ENCODE assay signal across 8 mouse cellular contexts in the genomic region with DNA sequence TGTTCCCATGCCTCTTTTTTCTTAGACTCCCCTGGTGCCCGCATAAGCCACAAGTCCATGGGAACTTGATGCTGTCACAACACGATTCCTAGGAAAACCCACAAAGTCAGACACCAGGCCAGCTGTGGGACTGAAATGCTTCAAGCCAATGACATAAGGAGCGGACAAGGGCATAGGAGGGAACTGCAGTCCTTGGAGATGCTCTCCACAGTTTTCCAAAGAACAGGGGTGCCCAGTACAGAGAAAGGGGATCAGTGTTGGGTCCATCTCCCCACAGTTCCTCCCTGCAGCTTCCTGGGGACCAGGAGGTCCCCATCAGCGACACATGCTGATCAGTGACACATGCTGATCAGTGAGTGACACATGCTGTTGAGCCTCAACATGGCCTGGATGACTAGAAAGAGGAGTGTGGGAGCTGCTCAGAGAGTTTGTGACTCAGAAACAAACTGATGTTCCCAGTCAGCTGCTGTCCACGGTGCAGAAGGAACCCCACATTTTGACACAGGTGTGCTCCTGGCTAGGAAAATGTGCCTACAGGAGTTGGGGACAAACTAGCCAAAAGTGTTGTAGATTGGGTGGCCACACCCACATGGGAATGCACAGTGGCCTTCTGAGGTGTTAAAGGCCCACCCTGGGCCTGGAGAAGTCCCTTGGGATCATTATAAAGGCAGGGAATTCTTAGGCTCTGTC. TPM values are rescaled to one million over a fixed set of nuclear protein-coding genes. Genes with fewer than 3 reads are reported as not detected.
DNase-seq lines count a peak whose midpoint lies in the region; ATAC-seq and TF ChIP-seq lines count a peak whose summit lies in the region.

No protein-coding gene starts in this region.

- no peak overlapping the region for H3K9ac ChIP-seq in forebrain, embryonic 15.5 days (replicated peaks)

- H3K79me3 ChIP-seq in C2C12 (ENCODE audit: low read depth), result peaks cover 37% of the 10 kb centered on the region

- TF ChIP-seq CTCF in C2C12 (IDR thresholded peaks at IDR 0.05; ENCODE audit: control insufficient read depth, insufficient read depth, insufficient read length), result no peak

- intact Hi-C loops in heart, postnatal 25 days (cut with DNase I), result no loop called here

- ATAC-seq in forebrain, embryonic 15.5 days (replicated peaks), result peak; percentile 27; the same call in 1 of the 2 replicates
- ATAC-seq in granulocyte monocyte progenitor cell, adult 5-6 weeks (replicated peaks; ENCODE audit: poor library complexity, severe bottlenecking), result no peak
- ATAC-seq in megakaryocyte progenitor cell, adult 5-6 weeks (replicated peaks; ENCODE audit: poor library complexity), result no peak

- H3K4me1 ChIP-seq in forebrain, embryonic 15.5 days, result peaks cover 35% of the 10 kb centered on the region

- peaks cover 84% of the 10 kb centered on the region for H3K79me2 ChIP-seq in C2C12 (ENCODE audit: control insufficient read depth, insufficient read depth)

- no peak overlapping the region for H3ac ChIP-seq in C2C12 (ENCODE audit: control insufficient read depth, insufficient read length, low read depth)

- no peak overlapping the region for H3K4me2 ChIP-seq in forebrain, embryonic 15.5 days (replicated peaks)

- H3K27ac ChIP-seq in forebrain, embryonic 15.5 days (replicated peaks), result peak overlapping the region; percentile 64

- no peak overlapping the region for H3K4me3 ChIP-seq in C2C12 (ENCODE audit: insufficient read depth, poor library complexity, severe bottlenecking)
- no peak overlapping the region for H3K4me3 ChIP-seq in forebrain, embryonic 15.5 days

- peaks cover 39% of the 10 kb centered on the region for H3K36me3 ChIP-seq in C2C12 (ENCODE audit: control insufficient read depth, insufficient read depth)
- no peaks in the 10 kb centered on the region for H3K36me3 ChIP-seq in forebrain, embryonic 15.5 days

- peak; percentile 94 for DNase-seq in heart, adult 11 months
- DNase-seq in heart, postnatal 25 days (ENCODE audit: low spot score), result no peak
- peak; percentile 62 for DNase-seq in lung, postnatal 10 days
- no peak for DNase-seq in adrenal gland, postnatal 4 days (ENCODE audit: low spot score in 2 of 2)

- H3K27me3 ChIP-seq in C2C12 (ENCODE audit: control insufficient read depth, insufficient read depth, insufficient read length), result no peaks in the 10 kb centered on the region
- no peaks in the 10 kb centered on the region for H3K27me3 ChIP-seq in forebrain, embryonic 15.5 days

- WGBS in forebrain, embryonic 15.5 days, result 77% methylated on average over 5 of the region's 5 CpGs

- no peaks in the 10 kb centered on the region for H3K9me3 ChIP-seq in forebrain, embryonic 15.5 days

TF ChIP-seq in C2C12, 6 proteins besides CTCF, POLR2A, EP300 and RAD21:
- TF ChIP-seq MYOG (IDR thresholded peaks at IDR 0.05; ENCODE audit: control insufficient read depth, extremely low read depth, insufficient read length), result no peak
- TF ChIP-seq FOSL1 (IDR thresholded peaks at IDR 0.05; ENCODE audit: insufficient read depth, low read length, poor library complexity, severe bottlenecking), result no peak
- peak; percentile 10 for TF ChIP-seq MYOD1 (IDR thresholded peaks at IDR 0.05; ENCODE audit: control insufficient read depth, insufficient read length, low read depth)
- no peak for TF ChIP-seq USF1 (IDR thresholded peaks at IDR 0.05; ENCODE audit: low read depth)
- TF ChIP-seq MAX (IDR thresholded peaks at IDR 0.05), result no peak
- no peak for TF ChIP-seq CEBPB (IDR thresholded peaks at IDR 0.05; ENCODE audit: low read depth)

RNA-seq across cellular contexts. Expression of a gene that starts 52.0 kb away (rescaled TPM):
- total RNA-seq in heart, postnatal 25 days (2021), result 10 to 100 TPM; 14.8 to 19.8 TPM
- 67.0 TPM for polyA plus RNA-seq in C2C12 (2012; fragmentation: generic; extraction: Trizol)
- polyA plus RNA-seq in forebrain, embryonic 15.5 days (2015; fragmentation: Nextera tagmentation; extraction: Ambion mirVana), result 22.1 and 23.4 TPM in 2 replicates
- total RNA-seq in granulocyte monocyte progenitor cell, adult 5-6 weeks (2014; fragmentation: Nextera tagmentation), result 52.5 and 55.5 TPM in 2 replicates
- total RNA-seq in granulocyte monocyte progenitor cell, adult 5-6 weeks (2017), result 53.3 and 54.4 TPM in 2 replicates
- total RNA-seq in adrenal gland, postnatal 4 days (2021), result 10 to 100 TPM; 46.2 to 47.3 TPM
- 24.1 and 36.8 TPM in 2 replicates for total RNA-seq in megakaryocyte progenitor cell, adult 5-6 weeks (2015)
- total RNA-seq in megakaryocyte progenitor cell, adult 5-6 weeks (2017), result 49.3 and 51.3 TPM in 2 replicates

Comparison
In these comparisons a context has a peak if more than half of its experiments do, and no peak if none do; other contexts are left out.
1. DNase-seq: peak in heart, adult 11 months (single experiment) and lung, postnatal 10 days (single experiment); none in heart, postnatal 25 days (single experiment) and adrenal gland, postnatal 4 days (0 of 2).